Mouse (Mus musculus) neutrophil, adult 5-6 weeks (primary cell): ENCODE measurements around the gene Arl13b. TPM values are rescaled to one million over a fixed set of nuclear protein-coding genes. Genes with fewer than 3 reads are reported as not detected.

Experiments used
- ATAC-seq: fragments of 151-379, 151-347 bp; 2 replicates; pipeline ENCODE4 v1.8.0; 2017; ENCODE audit warnings: mild to moderate bottlenecking, moderate TSS enrichment; ENCODE audit not compliant: insufficient number of reproducible peaks, poor library complexity, low FRiP score, severe bottlenecking; ENCODE audit errors: extremely low read depth
- total RNA-seq: library from RNA; stranded (forward); fragments of 200-1000 nt; gene quantifications from 2 replicates; pipeline ENCODE4 v1.2.3, GENCODE M21; 2017

Gene Arl13b
- total RNA-seq, 1 experiment from 2014 or later, result 27.9 TPM

DNA sequence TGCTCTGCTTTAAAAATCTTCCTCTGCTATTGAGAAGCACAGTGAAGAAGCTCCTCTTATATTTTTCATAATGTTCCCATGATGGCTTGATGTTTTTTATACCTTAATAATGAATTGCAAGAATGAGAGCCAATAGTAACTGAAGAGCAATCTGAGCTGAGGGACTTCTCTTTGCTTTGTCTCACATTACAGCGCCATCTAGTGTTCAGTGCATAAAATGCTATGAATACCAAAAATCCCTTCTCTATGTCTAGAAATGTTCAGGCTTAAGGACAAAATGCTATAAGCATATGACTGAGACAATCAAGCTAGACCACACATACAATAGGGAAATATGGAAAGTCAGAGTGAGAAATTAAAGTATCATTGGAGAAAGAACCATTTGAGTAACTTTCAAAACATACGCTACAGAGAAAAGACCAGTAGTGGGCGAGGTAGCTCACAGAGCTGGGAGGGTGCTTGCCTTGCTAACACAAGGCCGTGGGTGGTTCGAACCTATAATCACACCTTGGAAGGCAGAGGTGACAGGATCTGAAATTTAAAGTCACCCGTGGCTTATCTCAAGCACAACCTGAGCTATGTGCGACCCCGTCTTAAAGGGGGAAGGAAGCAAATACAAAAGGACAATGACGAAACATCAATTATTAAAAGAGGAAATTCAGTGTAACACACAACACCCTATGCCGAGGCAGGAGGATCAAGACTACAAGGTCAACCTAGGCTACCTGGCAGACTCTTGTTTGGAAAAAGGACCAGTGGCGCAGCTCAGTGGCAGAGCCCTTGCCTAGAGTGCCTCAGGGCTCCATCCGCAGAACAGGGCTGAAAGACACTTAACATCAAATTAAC, 20.5 kb downstream of the Arl13b start:
- peak; percentile 91 for ATAC-seq

DNA sequence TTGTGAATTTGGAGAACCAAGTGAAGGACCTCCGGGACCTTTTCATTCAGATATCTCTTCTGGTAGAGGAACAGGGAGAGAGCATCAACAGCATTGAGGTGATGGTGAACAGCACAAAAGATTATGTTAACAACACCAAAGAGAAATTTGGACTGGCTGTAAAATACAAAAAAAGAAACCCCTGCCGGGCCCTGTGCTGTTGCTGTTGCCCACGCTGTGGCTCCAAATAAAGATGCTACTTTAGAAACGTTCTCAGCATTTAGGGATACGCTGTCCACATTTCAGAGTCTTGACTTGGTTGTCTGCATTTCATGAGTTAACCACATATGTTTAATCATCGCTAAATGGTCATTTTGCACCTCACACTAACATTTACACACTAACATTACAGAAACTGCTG, 24.4 kb downstream of the Arl13b start:
- ATAC-seq, result no peak

DNA sequence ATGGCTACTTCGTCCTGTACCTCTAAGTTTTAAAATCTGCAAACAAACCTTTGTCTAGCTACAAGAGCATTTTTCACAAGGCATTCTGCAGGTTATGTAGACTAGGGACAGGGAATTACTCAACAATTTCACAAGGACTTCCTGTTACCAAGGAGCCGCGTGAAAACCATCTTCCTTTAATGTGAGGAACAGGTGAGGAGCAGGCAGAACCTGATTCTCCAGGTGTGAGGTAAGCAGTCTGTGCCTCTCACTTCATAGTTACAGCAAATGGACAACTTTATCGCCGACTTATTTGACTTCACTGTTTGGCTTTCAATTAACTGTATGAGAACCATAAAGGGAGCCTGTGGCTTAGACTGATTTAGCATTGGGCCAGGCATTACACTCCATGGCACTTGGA, 32.3 kb downstream of the Arl13b start, which contains the start of gene Stx19:
Gene Stx19 (plus strand): TSS at position 186 of the 400 bp plus-strand sequence.
- ATAC-seq, result no peak

DNA sequence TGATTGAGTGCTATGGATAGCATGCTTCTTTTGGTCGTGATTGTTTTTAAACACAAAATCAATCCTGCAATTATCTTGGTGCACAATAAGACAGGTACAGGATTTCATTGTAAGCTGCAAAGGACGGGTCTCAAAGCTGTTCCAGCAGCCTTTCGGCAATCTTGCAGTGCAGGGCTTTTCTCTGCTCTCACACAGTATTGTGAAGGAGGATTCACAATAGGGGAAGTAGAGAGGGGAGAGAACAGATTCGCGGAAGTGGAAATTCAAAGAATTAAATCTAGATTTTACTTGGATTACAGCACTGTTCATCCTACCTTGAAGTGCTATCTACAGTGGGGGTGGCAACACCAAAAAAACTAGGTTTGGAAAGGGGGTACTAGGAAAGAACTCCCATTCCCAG, 33.0 kb downstream of the Arl13b start:
- no peak for ATAC-seq

DNA sequence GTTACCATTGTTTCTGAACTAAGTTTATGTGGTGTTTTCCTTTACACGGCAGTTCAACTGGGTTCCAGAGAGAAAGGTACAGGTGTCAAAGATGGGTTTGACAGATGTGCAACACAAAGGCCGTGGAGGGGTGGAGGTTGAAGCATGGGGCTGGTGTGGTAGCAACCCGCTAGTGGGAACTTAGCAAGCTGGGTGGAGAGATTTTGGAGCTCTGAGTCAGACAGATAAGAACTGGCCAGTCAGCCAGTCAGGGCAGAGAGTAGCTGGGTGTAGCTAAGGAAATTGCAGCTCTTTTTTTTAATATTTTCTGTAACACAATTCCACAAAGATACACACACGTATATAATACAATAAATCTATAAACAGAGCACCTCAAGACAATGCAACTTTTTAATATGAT, 36.0 kb downstream of the Arl13b start:
- no peak for ATAC-seq

DNA sequence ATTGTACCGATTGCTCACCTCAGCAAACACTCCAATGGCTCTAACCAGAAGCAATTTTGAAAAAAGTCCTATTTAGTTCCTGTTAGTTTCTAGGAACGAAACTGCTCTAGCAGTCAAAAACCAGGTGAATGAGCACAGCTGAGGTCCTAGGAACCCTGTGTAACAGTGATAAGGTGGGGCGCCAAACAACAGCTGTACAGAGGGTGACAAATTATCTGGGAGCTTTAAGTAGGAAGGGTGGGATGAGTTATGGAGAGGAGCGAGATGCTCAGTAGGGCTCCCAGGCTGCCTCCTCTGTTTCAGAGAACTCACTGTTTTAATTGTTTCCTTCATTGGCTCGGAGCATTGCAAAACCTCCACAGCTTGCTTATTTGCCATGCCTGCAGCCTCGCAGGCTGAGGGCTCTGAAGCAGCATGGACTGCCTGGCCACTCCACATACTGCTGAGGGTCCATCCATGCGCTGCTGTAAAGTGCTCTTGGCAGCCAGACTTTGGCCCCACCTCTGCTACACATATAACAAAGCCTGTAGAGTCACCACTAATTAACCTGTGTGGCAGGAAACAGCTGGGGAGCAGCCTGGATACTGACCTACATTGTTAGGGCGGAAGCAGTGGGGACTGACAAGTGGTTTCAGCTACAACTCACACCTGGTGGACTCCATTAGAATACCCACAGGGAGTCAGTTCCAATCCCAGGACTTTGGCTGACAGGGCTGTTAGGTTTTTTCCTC, 39.4 kb downstream of the Arl13b start:
- ATAC-seq, result no peak

DNA sequence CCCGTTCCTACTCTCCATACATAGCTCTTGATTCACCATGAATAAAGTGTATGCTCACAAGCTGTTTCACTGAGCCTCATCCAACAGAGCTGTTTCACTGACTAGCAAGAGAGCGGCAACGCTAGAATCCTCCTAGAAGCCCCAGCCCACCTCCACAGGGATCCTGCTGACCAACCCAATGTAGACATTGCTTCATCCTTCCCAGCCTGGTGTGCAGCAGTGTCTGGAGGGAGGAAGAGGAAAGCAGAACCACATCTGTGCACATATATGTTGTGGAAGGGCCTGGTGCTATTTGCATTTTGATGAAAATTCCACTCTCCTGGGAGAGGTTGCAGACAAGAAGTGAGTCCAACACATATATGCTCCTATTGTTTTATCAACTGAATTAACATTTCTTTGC, 42.2 kb downstream of the Arl13b start:
- no peak for ATAC-seq

DNA sequence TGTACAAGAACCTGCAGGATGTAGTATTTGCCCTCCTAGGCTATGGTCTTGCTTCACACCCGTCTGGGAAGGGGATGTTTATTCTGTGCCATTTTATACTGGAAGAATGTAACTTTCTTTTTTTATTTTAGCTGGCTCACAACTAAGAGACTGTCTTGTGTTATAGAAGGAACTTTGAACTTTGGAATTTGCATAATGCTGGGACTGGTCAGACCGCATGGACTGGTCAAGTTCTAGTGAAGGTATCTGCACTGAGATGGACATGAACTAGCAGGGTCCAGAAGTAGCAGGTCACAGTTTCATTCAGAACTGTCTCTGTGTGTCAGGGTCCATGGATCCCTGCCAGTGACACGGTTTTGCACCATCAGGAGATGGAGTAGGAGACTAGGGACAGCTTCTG, 47.0 kb downstream of the Arl13b start:
- ATAC-seq, result no peak

DNA sequence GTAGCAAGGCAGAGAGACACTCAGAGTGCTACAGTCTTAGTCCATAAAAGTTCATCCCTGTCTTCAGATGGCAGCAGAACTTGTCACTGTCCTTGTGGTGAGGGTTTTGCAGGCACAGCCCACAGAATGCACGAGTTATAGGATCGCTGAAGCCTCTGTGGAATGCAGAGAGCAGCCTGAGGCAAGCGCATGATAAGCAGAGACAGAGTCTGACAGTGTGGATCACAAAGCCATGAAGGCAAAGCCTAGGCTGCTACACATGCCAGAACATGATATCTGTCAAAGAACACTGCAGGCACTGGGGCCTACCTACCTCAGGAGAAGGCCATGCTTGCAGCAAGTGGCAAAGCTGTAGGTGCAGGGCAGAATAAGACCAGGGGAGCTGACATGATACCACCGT, 47.4 kb downstream of the Arl13b start:
- ATAC-seq, result no peak

DNA sequence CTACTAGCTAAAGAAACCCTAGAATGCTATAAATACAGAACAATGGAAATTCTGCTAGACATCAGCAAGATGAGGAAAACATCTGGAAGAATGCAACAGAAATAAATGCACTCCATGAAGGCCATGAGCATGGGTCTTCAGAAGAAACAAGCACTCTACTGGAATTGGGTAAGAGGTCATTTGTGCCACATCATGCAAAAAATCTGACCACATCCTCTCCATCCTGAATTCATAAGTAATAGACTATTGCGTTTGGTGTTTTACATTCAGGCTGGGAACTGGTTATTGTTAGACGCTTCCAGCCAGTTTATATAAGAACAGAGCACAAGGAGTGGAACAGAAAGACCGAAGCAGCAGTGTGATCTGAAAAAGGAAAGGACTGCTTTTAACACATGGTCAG, 48.0 kb downstream of the Arl13b start:
- ATAC-seq, result no peak

DNA sequence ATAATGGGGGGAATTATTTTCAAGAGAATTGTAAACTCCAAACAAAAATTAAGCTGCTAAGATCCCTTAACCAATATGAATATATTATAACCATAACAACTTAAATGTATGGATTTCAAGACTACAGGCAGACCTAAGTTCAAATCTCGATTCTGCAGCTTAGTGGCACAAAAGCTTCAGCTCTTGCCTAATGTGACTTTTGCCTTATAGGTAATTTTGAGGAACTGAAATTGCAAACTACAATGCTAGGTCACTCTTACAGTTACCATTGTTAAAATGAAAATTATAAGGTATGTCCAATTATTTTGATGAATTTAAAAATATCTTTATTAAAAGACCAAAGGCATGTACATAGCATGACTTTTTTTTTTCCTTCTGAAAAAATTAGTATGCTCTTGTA, 50.2 kb downstream of the Arl13b start:
- ATAC-seq, result no peak

DNA sequence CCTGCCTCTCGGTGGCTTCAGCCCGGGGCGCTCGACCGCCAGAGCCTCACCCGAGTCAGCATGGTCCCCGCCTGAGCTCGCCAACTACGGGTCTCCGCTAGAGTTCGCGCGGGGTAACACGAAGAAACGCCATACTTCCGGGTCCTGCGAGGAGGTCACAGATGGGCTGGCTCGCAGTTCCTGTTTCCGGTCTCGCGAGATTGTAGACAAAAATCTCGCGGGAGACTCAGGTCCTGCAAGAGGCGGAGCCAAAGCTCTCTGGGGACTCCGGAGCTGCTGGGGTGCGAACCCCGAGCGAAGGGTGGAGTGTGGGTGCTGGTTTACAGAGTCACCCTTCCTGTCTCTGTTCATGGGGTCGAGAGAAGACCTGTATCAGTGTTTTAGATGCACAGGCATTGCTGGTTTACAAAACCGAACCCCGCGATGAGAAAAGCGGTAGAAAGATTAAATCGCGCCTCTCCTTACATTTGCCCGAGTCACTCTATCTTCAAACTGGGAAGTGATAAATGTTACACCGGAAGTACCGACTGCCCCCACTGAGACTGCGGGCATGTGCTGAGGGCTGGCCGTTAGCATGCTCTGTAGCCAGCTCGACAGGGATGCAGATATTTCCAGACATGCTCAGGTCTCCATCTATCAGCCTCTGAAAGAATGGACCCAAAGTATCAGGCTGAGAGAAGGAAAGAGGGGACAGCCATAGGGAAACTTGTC, 60.1 kb downstream of the Arl13b start, which contains the start of gene Nsun3:
Gene Nsun3 (minus strand): TSS at position 198 of the 711 bp plus-strand sequence.
- peak; percentile 95 for ATAC-seq

DNA sequence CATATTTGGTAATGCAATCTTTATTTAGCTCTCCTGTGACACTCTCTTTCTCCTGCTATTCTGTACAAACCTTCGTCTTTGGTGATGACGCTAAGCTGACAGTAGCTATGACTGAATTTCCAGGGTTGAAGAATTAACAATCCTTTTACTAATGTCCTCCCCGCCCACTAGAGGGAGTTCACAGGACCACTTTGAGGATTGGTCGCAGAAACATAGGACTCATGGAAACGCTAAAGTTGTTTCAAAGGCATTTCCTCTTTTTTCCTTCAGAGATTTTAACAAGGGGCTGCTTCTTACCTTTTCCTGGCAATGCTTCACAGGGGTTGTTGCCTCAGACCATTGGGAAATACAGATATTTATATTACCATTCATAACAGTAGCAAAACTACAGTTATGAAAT, 64.6 kb downstream of the Arl13b start:
- ATAC-seq, result no peak

DNA sequence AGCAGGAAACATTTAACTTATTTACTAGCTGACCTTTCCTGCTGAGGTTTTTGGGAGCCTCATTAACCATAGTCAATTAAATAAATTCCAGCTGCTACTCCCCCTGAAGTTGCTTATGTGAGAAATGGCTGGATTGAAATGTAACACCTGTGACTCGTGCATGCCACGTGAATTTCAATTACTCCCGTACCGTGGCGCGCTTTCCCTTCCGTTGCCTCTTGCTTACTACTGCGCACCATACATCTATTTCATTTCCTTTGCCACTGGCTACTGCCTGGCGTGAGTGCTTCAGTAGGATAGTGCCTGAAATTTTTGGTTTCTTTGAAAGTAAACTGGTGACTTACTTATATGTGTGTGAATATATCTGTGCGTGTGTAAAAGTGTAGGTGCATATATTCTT, 68.6 kb downstream of the Arl13b start:
- ATAC-seq, result no peak

DNA sequence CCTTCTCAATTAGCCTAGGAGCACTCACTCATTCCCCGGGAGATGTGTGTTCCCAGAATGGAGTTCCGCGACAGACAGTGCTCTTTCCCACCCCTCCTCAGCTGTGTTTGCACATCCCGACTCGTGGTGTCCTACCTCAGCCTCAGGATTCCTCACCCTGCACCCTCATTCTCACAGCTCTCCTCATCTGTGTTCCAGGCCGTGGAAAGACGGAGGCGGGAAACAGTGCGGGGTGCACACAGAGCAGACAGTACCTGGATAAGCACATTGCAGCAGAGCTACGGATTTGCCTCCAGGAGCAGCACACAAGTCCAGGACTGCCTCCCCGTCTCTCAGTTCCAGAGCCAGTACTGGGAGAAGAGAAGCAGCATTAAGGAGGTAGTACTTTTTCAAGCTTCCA, 70.8 kb downstream of the Arl13b start:
- ATAC-seq, result no peak

DNA sequence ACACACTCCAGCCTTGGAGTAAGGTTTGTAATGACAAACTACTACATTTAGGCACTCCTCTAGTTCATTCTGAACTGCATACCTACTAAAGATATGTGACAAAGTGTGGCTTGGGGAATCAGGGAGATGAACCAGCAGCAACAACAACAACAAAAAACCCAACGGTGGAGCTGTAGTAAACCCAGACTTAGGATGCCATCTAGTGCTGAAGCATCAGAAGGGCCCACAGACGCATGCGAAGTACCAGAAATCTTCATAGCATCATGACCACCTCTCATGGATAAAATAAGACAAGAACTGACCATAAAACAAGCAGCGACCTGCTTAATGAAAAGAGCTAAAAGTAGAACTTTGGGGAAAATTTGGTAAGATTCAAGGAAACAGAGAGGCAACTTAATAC, 73.4 kb downstream of the Arl13b start:
- ATAC-seq, result no peak

DNA sequence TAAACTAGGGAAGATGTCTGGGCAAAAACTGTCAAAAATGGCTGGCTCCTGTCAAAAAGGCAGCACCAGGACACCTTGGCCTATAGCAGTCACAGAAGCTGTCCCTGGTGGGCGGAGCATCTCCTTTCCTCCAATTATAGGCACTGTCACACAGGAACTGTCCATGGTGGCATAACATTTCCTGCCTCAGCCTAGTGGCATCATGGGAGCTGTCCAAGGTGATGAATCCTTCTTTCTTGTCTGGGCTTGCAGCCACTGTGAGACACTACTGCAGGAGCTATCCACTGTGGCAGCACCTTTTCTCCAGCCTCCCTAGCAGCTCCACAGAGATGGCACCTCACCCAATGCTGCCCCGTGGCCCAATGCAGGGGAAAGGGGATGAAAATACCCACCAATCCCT, 88.5 kb downstream of the Arl13b start:
- peak; percentile 55; the same call in 1 of the 2 replicates for ATAC-seq

DNA sequence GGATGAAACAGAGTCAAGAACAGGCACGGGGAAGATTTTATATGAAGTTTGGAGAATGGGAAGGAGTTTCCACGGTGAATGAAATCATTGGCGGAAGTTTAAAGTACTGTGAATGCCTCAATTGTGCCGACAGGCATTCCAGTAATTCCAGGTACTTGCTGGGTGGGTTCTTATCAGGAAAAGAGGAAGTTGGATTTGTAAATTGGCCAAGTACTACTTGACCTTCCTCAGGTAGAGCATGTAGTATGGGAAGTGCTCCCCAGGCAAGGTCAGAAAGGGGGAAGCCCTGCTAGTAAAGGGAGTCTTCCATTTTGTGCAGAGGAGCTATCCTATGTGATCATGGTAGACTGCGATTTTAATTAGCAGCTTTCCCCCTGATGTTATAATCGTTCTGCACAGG, 91.5 kb downstream of the Arl13b start:
- ATAC-seq, result no peak

DNA sequence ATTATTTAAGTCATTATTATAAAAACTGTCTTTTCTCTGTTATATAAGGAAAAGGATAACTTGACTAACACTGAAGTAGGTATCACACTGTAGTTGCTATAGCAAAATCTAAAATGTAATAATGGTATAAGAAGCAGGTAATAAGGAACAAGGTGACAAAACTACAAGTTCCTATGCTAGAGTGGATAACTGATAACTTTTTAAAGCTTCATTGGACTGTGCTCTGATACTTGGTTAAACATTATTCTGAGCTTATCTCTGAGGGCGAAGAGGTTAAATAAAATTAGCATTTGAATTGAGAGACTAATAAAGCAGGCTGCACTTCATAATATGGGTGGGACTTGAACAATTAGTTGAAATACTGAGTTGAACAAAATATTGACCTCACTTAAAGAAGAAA, 93.2 kb downstream of the Arl13b start:
- ATAC-seq, result no peak

DNA sequence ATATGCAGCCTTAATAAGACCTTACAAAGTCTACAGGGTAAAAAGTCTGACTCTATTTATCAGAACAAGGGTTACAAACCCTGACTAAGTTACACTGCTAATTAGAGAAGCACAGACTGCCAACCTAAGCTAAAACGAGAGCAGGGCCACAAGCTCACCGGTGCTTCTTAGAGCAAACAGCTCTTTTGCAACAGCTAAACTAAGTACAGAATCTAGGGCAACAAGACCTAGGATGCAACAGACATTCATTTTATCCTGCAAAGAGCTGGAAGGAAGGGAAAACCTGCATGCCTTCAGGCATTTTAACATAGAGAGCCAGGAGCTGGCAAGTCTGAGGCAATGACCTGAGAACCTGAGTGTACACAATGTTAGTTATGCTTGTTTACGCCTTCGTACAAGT, 93.8 kb downstream of the Arl13b start:
- ATAC-seq, result no peak
